ENCODE assay signal across 11 mouse cellular contexts in the genomic region with DNA sequence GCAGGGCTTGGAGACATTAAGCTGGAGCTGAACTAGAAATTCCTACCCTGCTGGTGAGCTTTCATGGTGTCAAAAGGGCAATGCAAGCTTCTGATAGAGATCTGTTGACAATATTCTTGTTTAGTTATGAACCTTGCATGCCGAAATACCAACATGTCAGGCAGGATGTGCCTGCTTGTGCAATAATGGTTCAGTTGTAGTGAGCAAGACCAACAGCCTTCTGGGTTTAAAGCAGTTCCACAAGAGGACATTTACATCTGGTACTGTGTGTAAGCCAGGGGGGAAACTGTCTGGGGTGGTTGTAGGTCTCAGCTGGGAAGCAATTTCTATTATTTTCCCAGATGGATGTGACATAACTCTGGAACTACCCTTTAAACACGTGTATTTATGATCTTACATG.
"Had no signal": no experiment of that assay in that cellular context is flagged by ENCODE, and none has a peak within 500 bp of the region (broad histone marks: within the 10 kb centered on the region; RNA-seq: fewer than 3 reads in every experiment).

No protein-coding gene starts in this region.

- DNase-seq: right cerebral cortex, adult 18-20 months; right cerebral cortex, postnatal 14 days; right cerebral cortex, postnatal 25 days; right cerebral cortex, postnatal 4 days; spleen, adult 18-20 months; thymus, adult 18-20 months; thymus, adult 2 months; thymus, postnatal 14 days; thymus, postnatal 25 days; thymus, postnatal 36 days; thymus, postnatal 4 days had no signal
